Mouse (Mus musculus) kidney, adult 9 months (tissue): ENCODE data around the gene Gm17617.
A peak's percentile ranks its signal among the peaks of the same experiment; 100 is the strongest.
"Not testable (repeated sequence)": the region's sequence is repeated elsewhere in the genome, so short reads cannot be mapped to it uniquely, and the experiment has no call there.

Experiments used
- DNase-seq: peaks from one replicate; pipeline ENCODE4 v3.0.0; 2022

The Gm17617 gene

GRCm38 (mm10) chr13:55124903-55125302 is 8.4 kb downstream of the Gm17617 start:
- no peak for DNase-seq

GRCm38 (mm10) chr13:55114375-55114774 is 19.0 kb downstream of the Gm17617 start:
- no peak for DNase-seq

- no peak for DNase-seq
These were observed 25.7 kb downstream of the Gm17617 start for GRCm38 (mm10) chr13:55107694-55108093.

- DNase-seq: no peak
These were observed 26.2 kb downstream of the Gm17617 start for GRCm38 (mm10) chr13:55107116-55107515.

- no peak for DNase-seq
These were observed 27.2 kb downstream of the Gm17617 start for GRCm38 (mm10) chr13:55105953-55106691.

GRCm38 (mm10) chr13:55105045-55105952 is 28.0 kb downstream of the Gm17617 start, which contains the start of gene Zfp346:
Gene Zfp346 (plus strand): TSS chr13:55105311.
- peak; percentile 99 for DNase-seq

- no peak for DNase-seq
These were observed 30.0 kb downstream of the Gm17617 start for GRCm38 (mm10) chr13:55103351-55103750.

GRCm38 (mm10) chr13:55102366-55102765 is 31.0 kb downstream of the Gm17617 start:
- DNase-seq: no peak

GRCm38 (mm10) chr13:55101627-55102026 is 31.7 kb downstream of the Gm17617 start:
- no peak for DNase-seq

- peak; percentile 79 for DNase-seq
These were observed 33.4 kb downstream of the Gm17617 start, which contains the start of gene Uimc1 for GRCm38 (mm10) chr13:55099726-55100478. Gene Uimc1 (minus strand): TSS chr13:55100300.

- DNase-seq: peak; percentile 32
These were observed 34.2 kb downstream of the Gm17617 start for GRCm38 (mm10) chr13:55099066-55099725.

- DNase-seq: not testable (repeated sequence)
These were observed 35.5 kb downstream of the Gm17617 start for GRCm38 (mm10) chr13:55097841-55098240.

- DNase-seq: no peak
These were observed 40.8 kb downstream of the Gm17617 start for GRCm38 (mm10) chr13:55092588-55092987.
